Mouse (Mus musculus) forebrain, embryonic 14.5 days (tissue): ENCODE results near the gene Igfl3. TPM values are rescaled to one million over a fixed set of nuclear protein-coding genes. Genes with fewer than 3 reads are reported as not detected.

Source experiments
- ATAC-seq: fragments of 200-750 bp; cut with Nextera tagmentation; 2 replicates; pipeline ENCODE4 v1.8.0; 2017; ENCODE audit warnings: mild to moderate bottlenecking, moderate library complexity
- DNase-seq: peaks from one replicate; pipeline ENCODE4 v3.0.0-alpha.2; 2015; ENCODE audit warnings: low spot score
- H3K27ac ChIP-seq: fragments of 300-500 bp; sonication (generic); 2 replicates; pipeline ENCODE4 v1.5.1; 2014; ENCODE audit warnings: low read depth, mild to moderate bottlenecking, control low read depth, low read length, moderate library complexity
- H3K27me3 ChIP-seq: fragments of 300-500 bp; sonication (generic); replicated peaks from 2 replicates; pipeline ENCODE4 v1.6.1; 2014; ENCODE audit warnings: low read length, control low read depth, mixed read lengths; ENCODE audit not compliant: control insufficient read depth, insufficient read depth
- H3K36me3 ChIP-seq: fragments of 300-500 bp; sonication (generic); 2 replicates; pipeline ENCODE4 v1.6.1; 2014; ENCODE audit warnings: low read length, control low read depth; ENCODE audit not compliant: control insufficient read depth, insufficient read depth
- H3K4me1 ChIP-seq: fragments of 300-500 bp; sonication (generic); 2 replicates; pipeline ENCODE4 v1.6.1; 2014; ENCODE audit warnings: antibody characterized with exemption, low read length, control low read depth; ENCODE audit not compliant: control insufficient read depth, insufficient read depth
- H3K4me2 ChIP-seq: fragments of 300-500 bp; sonication (generic); 2 replicates; pipeline ENCODE4 v1.6.1; 2014; ENCODE audit warnings: mild to moderate bottlenecking, control low read depth, low read length
- H3K4me3 ChIP-seq: fragments of 300-500 bp; sonication (generic); 2 replicates; pipeline ENCODE4 v1.5.1; 2014; ENCODE audit warnings: low read depth, low read length, control low read depth
- H3K9ac ChIP-seq: fragments of 300-500 bp; sonication (generic); 2 replicates; pipeline ENCODE4 v1.6.1; 2014; ENCODE audit warnings: mild to moderate bottlenecking, low read length, control low read depth, moderate library complexity
- H3K9me3 ChIP-seq: fragments of 300-500 bp; sonication (generic); replicated peaks from 2 replicates; pipeline ENCODE4 v1.6.1; 2016; ENCODE audit warnings: low read length, control low read depth, mixed read lengths; ENCODE audit not compliant: control insufficient read depth
- WGBS: fragments of 180-500 bp; shearing (Covaris S2); extraction: QIAGEN DNeasy Blood & Tissue Kit; methylation state at CpG from one replicate; pipeline ENCODE4 v1.1.7; 2014; 5-methylcytosine and 5-hydroxymethylcytosine counted together
- polyA plus RNA-seq: library from polyadenylated mRNA; unstranded; fragments of >200 nt; fragmentation: Nextera tagmentation; extraction: Ambion mirVana; gene quantifications from 2 replicates; pipeline ENCODE4 v1.2.1, GENCODE M21; 2014

Igfl3 gene
- not detected in 2 replicates for polyA plus RNA-seq

DNA sequence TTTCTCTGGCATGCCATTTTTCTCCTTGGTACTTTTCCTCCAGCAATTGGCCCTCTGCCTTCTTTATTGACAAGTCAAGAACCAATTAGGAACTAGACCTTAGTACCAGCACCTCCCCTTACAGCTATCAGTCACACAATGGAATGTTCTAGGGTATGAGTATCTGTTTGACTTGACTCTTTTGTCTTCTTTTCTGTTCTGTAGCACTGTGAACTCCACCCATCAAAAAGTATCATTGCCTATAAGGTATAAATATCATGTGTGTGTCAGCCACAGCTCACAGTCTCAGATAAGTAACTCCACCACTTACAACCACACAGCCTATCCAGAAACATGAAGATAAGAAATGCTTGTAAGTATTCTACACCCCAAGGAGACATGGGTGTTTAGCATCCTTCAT, at the start of gene Igfl3:
Gene Igfl3, plus strand, starts transcription at position 301 of the 400 bp plus-strand sequence.
- Histone ChIP-seq H3K27ac (no peak within 1 kb of the TSS), H3K4me3 (no peak within 1 kb of the TSS), H3K4me2 (no peak within 1 kb of the TSS), H3K4me1 (no peaks in the 10 kb centered on the region), H3K9ac (no peak within 1 kb of the TSS), H3K36me3 (no peaks in the 10 kb centered on the region), H3K27me3 (no peaks in the 10 kb centered on the region), H3K9me3 (peaks cover 10% of the 10 kb centered on the region)
- DNase-seq (no peak), ATAC-seq (no peak)

DNA sequence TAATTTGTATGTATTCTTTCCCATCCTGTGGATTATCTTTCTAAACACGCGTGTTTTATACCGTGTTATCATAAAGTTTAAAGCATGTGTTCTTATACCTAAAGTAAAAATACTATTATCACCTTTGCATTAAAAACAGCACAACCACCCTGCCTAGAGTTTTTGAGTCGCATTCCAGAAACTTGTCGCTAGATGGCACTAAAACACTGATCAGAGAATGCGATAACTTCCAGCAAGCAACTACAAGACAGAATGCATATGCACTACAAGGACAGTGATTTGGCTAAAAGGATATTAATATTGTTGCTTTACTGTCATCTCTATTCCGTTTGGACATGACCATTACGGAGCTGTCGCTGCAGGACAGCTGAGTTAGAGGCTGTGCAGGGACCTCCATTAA, 34.6 kb downstream of the Igfl3 start:
- no peaks in the 10 kb centered on the region for H3K4me1 ChIP-seq
- no peak for DNase-seq
- H3K9me3 ChIP-seq: no peaks in the 10 kb centered on the region
- H3K36me3 ChIP-seq: no peaks in the 10 kb centered on the region
- no peak overlapping the region for H3K9ac ChIP-seq
- ATAC-seq: no peak
- H3K27ac ChIP-seq: no peak overlapping the region
- no peaks in the 10 kb centered on the region for H3K27me3 ChIP-seq
- no peak overlapping the region for H3K4me3 ChIP-seq
- no peak overlapping the region for H3K4me2 ChIP-seq
- WGBS: 10% methylated on average over 9 of the region's 9 CpGs

DNA sequence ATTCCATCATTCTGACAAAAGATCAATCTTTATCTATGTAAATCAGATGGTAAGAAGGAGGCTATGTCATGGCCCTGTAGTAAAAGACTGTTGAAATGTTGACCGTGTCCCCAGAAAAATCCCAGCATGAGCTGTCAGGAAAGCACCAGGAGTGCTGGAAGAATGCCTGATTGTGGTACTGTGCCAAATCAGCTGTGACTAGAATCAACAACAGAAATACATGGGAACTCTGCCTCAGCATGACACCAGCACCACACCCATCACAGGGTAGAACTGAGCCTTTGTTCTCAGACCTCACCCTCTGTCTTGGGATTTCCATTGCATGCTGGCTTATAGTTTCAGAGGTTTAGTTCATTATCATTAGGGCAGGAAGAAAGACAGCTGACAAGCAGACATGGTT, 38.4 kb downstream of the Igfl3 start:
- DNase-seq (no peak), ATAC-seq (no peak)
- no peaks in the 10 kb centered on the region for H3K9me3 ChIP-seq
- H3K36me3 ChIP-seq: no peaks in the 10 kb centered on the region
- no peaks in the 10 kb centered on the region for H3K4me1 ChIP-seq
- H3K4me2 ChIP-seq: no peak overlapping the region
- H3K4me3 ChIP-seq: no peak overlapping the region
- no peaks in the 10 kb centered on the region for H3K27me3 ChIP-seq
- H3K27ac ChIP-seq: no peak overlapping the region
- 71% methylated on average over 1 of the region's 1 CpGs for WGBS
- no peak overlapping the region for H3K9ac ChIP-seq

Other genes with a start within 250 kb of the Igfl3 start
- gene Ceacam11, start 204.4 kb upstream of the Igfl3 start, polyA plus RNA-seq: not detected in 2 replicates
- gene Ceacam13, start 166.6 kb upstream of the Igfl3 start, polyA plus RNA-seq: not detected in 2 replicates
- gene Ceacam12, start 110.6 kb upstream of the Igfl3 start, polyA plus RNA-seq: not detected in 2 replicates
- not detected in 2 replicates for gene Mill1, start 68.9 kb downstream of the Igfl3 start, polyA plus RNA-seq
- gene Psg18, start 178.5 kb downstream of the Igfl3 start, polyA plus RNA-seq: not detected in 2 replicates